Mouse (Mus musculus) CD4-positive, CD25-positive, alpha-beta regulatory T cell, adult 4 months (primary cell): ENCODE measurements around the gene Lamtor2. TPM values are rescaled to one million over a fixed set of nuclear protein-coding genes. Genes with fewer than 3 reads are reported as not detected.
"Not testable (repeated sequence)": the region's sequence is repeated elsewhere in the genome, so short reads cannot be mapped to it uniquely, and the experiment has no call there.

Experiments used
- ATAC-seq: one replicate; pipeline ENCODE4 v1.8.0; 2017
- polyA plus RNA-seq, 2 experiments: library from polyadenylated mRNA; unstranded; fragments of 100-300 nt; shearing (Covaris generic); gene quantifications; one replicate each; pipeline ENCODE4 v1.2.1; 2017

The Lamtor2 gene
- 100 to 1,000 TPM; 197 to 234 TPM for polyA plus RNA-seq

GRCm38 (mm10) chr3:88552676-88553524, at the start of gene Lamtor2:
TSS of gene Lamtor2 (minus strand) at chr3:88553074.
- ATAC-seq, result peak; percentile 91

DNA sequence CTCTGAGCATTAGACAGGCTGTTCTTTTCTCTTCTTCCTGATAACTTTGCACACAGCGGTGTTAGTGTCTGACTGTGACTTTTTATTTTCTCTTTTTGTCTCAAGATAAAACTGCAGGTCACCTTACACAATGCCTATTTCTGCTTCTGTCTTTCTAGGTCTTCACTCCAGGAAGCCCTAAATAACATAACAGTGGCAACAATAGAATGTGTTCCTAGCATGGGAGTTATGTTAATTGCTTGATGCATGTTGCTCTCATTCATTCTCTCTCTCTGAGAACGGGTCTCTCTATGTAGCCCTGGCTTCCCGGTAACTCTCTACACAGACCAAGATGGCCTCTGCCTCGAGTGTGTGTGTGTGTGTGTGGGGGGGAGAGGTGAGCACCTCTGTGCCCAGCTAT, 49.6 kb upstream of the Lamtor2 start:
- no peak for ATAC-seq

- not testable (repeated sequence) for ATAC-seq
These were observed 43.7 kb upstream of the Lamtor2 start for GRCm38 (mm10) chr3:88596547-88596946.

DNA sequence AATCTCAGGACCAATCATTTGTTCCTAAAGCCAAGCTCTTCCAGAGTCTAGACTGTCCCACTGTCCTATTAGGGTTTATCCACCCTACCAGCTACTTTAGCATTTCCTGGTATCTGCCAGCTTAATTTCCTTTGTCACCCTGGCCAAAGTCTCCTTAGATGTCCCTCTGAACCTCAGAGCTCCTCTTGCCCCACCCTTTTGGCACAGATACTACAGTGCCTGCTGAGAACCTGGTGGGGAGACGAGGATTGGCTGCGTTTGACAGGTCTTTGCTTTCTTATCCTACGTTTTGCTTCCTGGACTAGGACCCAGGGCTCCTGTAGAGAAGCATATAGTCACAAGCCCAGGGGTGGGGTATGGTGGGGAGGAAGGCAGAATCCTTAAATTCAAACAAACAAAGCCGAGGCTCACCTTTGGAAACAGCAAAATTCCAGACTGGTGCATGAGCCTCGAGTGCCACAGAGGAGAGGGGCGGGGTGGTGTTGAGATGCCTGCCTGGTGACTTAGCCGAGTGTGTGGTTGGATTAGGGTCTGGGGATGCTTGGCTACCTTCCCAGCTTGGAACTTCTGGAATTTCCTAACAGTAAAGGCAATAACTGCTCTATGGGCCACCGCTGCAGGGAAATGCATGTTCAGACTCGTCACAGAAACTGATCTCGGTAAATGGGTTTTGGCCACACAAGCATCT, 41.2 kb upstream of the Lamtor2 start:
- ATAC-seq, result no peak

- ATAC-seq, result peak; percentile 58
These were observed 40.2 kb upstream of the Lamtor2 start for GRCm38 (mm10) chr3:88592942-88593576.

GRCm38 (mm10) chr3:88591950-88592731, 39.3 kb upstream of the Lamtor2 start:
- ATAC-seq, result peak; percentile 81

DNA sequence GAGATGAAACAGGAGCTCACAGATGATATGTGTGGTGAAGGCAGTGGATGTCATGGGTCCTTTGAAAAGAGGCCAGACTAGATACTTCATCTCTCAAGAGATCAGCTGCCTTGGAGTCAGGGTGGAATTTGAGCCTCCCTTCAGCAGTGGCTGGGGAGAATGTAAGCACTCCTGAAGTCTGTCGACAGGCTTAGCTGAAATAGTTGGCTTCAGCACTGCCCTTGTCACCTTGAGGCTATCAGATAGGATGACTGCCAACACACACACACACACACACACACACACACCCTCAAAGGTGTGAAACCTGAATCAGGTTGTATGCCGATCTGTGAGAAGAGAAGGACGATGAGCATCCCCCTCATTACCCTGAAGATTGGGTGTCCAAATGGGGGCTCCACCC, 38.2 kb upstream of the Lamtor2 start:
- no peak for ATAC-seq

DNA sequence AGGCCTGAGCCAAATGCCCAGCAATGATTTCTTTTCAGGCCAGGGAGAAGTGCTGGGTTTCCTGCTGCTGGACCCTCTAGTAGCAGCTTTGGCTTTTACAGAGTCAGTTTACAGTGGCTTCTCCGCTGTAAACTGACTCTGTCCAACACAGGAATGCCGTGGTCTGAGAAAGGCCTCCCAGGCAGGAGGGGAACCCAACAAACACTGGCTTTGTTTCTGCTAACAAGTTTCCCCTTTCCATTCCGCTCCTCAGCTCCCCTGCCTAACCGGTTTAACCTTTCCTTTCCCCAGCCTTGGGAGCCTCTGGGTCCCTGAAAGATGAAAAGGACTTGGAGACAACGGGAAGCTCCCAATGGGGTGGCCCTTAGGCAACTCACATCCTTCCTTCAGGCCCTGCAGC, 37.4 kb upstream of the Lamtor2 start:
- ATAC-seq, result no peak

- ATAC-seq, result no peak
These were observed 33.8 kb upstream of the Lamtor2 start for GRCm38 (mm10) chr3:88586640-88587039.

- no peak for ATAC-seq
These were observed 32.9 kb upstream of the Lamtor2 start for GRCm38 (mm10) chr3:88585769-88586168.

- peak; percentile 99 for ATAC-seq
These were observed 26.7 kb upstream of the Lamtor2 start for GRCm38 (mm10) chr3:88579454-88580117.

DNA sequence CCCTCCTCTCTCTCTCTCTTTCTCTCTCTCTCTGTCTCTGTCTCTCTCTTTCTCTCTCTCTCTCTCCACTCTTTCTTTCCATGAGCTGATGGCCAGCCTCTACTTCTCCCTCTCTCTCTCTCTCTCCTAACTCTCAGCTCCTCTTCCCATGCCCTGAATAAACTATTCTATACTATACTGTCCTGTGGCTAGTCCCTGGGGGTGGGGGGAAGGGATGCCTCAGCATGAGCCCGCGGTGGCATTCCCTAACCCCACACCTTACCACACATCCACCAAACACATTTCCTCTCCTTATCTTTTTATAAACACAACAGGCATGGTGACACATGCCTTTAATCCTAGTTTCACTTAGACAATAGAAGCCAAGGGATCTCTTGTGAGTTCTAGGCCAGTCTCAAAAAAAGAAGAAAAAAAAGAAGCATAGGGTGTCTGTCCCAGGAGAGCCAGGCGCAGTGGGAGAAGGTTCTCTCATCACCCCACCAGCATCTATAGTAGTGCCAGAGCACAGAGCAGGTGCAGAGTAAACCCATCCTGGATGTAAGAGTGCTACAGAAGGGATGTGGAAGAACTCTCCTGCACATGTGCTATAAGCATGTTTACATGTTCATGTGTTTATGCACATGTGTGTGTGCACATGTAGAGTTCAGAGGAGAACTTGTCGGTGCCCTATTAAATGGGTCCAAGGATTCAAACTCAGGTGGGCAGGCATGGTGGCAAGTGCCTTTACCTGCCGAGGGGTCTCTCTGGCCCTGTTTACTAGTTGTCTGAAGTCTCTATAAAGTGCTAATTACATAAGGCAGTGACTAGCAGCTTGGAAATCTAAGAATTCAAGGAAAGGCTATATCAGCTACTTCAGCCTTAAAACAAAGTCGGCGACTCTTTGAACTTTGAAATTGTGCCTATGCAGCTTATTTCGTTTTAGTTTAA, 25.9 kb upstream of the Lamtor2 start:
- ATAC-seq, result no peak

GRCm38 (mm10) chr3:88577846-88578245, 25.0 kb upstream of the Lamtor2 start:
- not testable (repeated sequence) for ATAC-seq

DNA sequence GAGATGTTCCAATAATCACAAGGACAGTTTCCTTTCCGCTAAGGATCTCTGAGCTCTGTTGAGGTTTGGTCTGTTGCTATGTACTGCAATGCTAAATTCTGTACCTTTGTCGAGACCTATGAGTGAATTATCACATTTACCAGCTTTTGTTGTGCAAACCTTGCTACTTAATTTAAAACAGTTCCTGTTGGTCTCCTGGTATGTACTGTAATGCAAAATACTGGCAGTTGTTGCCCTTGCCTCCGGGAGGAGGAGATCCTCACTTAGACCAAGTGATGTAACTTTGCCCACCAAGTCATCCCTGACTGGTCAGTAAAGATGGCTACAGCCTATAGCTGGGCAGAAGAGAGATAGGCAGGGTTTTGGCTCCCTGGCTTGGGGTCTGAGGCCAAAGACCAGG, 22.7 kb upstream of the Lamtor2 start, which contains the start of gene Ssr2:
Gene Ssr2, plus strand, starts transcription at position 337 of the 400 bp plus-strand sequence.
- ATAC-seq, result no peak

- no peak for ATAC-seq
These were observed 20.9 kb upstream of the Lamtor2 start for GRCm38 (mm10) chr3:88573810-88574209.

DNA sequence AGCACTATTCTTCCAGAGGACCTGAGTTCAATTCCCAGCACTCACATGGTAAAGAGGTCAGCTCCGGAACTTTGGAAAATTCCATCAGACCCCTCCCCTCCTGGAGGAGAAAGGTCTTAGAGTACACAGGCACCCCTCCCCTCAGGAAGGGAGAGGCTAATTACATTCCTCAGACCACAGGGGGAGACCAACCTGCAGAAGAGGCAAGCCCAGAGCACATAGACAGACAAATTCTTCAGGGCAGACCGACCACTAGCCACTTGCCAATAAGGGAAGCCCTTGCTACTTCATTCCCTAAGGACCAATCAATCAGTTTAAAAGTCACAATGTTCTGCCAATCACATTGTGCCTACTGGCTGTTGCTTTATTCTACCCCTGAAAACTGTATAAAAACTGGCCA, 20.0 kb upstream of the Lamtor2 start:
- ATAC-seq, result no peak

- no peak for ATAC-seq
These were observed 19.0 kb upstream of the Lamtor2 start for GRCm38 (mm10) chr3:88571856-88572255.

DNA sequence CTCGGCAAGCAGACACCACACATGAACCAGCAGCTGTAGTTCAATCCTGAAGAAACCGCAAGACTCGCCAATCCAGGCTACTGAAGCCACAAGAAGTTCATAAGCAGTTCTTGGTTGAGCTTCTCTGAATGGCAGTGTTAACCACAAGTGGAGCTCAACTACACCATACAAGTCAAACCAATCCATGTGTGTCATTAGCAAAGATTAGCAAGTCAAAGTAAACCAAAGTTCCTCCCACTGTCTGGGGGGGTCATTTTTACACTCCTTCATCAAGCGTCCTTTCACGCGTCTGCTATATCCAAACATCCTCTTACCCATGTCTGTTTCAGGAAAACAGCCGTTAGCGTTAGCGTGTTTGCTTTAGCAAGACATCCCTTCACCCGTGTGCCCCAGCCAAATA, 17.5 kb upstream of the Lamtor2 start:
- no peak for ATAC-seq

DNA sequence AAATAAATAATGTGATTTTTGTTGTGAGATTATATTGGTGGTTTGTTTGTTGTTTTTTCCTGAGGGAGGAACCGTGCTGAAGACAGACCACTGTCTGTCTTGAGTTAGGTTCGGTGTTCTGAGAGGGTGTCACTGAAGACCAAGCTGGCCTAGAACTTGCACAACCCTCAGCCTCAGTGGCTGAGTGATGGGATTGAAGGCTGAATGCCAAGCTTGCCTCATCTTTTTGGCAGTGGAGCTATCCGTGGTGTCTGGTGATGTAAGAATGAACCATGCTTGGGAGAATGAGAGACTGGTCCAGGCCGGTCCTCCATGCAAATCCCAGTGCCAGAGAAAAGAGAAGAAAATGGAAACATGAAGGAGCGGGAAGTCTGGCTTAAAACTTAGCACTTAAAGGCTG, 16.8 kb upstream of the Lamtor2 start:
- ATAC-seq, result no peak

DNA sequence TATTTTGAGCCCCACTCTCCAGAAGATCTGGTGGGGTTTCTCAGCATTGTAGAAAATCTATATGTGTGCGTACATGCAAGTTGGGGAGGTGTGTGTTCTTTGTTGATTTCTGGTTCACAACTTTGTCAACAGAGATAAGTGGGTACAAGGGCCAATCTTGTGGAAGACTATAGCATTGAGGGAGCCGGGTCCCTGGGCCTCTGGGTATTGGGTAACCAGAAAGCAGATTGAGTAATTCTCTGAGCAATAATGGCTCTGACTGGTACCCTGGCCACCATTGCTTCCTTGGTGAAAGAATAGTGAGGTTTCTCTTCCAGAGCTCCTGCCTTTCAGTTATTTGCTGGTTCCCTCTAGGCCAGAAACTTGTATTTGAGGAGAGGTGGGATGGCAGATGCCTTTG, 16.2 kb upstream of the Lamtor2 start:
- ATAC-seq, result no peak

DNA sequence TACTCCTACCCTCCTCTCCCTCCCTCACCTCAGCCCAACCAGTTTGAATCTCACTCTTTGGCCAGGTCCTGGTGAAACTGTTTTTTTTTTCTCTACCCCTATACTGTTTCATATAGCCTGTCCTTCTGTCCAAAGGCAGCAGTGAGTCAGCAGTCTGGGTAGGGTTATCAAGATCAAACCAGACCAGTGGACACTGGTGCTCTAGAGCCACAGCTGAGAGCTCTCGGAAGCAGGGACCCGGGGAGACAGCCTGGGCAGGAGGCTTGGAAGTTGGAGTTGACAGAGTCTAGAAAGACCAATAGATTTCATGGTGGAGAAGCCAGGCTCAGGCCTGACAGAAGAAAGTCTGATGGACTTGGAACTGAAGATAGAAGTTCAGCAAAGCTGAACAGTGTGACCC, 15.7 kb upstream of the Lamtor2 start:
- no peak for ATAC-seq
